Mouse (Mus musculus) c-Kit-positive CD71-positive TER-119-negative erythroid progenitor cells, embryonic 14.5 days (primary cell): ENCODE data around the gene Pnmal1.

ENCODE experiments used
- DNase-seq: peaks from one replicate; pipeline ENCODE4 v3.0.0-alpha.2; 2013; ENCODE audit warnings: low read depth

Gene Pnmal1

DNA sequence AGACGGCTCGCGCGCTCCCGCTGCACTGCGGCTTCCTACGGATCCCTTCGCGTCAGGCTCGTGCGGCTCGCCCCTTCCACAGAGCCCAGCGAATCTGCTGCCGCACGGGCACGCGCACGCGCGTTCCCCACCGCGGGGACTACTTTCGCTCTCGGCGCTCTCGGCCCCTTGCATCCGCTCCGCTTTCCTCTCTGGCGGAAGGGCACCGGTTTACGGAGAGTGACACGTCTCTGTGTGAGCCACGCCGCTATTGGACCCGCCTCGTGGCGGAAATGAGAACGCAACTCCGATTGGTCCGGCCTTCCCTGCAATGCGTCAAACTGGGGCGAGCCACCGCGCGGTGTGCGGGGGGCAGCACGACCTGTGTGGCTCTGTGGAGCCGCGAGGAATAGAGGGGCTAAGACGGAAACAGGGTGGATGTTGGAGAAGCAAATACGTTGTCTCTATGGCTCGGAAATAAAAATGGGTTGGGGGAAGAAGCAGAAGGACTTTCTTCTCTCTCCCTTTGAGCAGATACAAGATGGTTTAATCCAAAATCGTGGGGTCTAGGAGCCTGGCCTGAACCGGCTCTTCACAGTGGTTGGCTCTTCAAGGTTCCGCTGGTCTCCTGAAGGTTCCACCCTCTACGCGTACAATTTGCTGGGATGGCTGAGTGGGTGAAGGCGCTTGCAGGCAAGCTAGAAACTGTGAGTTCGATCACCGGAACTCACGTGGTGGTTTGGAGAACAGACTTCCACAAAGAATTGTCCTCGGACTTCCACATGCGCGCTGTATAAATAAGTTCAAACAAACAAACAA lies 35.2 kb upstream of the Pnmal1 start, which contains the start of gene Calm3:
Calm3 (minus strand) TSS at position 78 of the 798 bp plus-strand sequence.
- peak; percentile 99 for DNase-seq

DNA sequence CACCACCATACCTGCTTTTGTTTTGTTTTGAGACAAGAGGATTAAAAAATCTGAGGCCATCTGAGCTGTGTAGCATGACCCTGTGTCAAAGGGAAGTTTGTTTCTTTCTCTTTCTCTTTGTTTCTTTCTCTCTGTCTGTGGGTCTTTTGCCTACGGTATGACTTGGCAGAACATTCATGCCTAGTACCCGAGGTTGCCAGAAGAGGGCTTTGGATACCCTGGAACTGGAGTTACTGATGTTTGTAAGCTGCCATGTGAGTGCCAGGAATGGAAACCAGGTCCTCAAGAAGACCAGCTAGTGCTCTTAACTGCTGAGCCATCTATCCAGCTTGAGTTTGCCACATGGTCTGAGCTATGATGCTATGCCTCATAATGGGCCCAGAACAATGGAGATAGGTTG lies 31.1 kb upstream of the Pnmal1 start:
- no peak for DNase-seq

DNA sequence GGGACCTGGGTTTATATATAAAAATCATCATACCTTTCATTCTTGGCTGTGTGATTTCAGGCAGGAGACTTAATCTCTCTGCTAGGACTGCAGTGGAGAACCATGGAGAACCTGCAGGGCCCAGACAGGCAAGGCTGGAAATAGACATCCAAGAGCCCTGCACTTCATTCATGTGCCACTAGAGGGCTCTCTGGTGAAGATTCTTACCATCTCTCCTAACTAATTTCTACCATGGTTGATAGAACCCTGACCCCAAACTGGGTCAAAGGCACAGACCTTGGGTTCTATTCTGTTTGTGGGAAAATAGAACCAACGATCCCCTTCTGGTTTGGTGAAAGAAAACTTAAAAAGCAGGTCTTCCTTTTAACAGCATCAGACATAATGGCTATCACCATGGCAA lies 28.6 kb upstream of the Pnmal1 start:
- DNase-seq: no peak

DNA sequence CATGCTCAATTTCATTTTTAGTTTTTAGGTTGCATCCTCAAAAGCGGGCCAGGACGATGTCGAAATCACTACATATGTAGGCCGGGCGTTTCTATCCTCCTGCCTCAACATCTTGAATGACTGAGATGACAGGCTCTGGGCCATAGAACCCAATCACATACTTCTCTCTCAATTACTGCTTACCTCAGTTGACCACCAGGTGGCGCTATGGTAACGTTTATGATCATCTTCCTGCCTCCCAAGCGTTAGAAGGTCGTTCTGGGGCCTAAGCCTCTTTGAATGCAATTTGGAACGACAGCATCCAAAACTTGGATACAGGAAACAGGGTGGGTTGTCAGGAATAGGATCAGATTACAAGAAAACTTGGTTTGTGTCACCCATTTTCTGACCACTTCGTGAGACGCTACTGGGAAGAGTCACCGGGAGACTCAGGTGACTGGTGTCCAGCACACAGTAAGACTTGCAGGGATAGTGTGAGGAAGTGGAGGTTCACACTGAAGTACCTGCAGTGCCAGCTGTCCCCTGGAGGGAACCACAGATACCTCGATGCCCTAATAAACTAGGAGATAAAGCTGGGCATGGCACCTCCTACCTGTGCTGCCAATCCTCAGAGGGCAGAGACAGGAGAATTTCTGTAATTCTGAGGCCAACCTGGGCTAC lies 27.4 kb upstream of the Pnmal1 start:
- peak; percentile 82 for DNase-seq

DNA sequence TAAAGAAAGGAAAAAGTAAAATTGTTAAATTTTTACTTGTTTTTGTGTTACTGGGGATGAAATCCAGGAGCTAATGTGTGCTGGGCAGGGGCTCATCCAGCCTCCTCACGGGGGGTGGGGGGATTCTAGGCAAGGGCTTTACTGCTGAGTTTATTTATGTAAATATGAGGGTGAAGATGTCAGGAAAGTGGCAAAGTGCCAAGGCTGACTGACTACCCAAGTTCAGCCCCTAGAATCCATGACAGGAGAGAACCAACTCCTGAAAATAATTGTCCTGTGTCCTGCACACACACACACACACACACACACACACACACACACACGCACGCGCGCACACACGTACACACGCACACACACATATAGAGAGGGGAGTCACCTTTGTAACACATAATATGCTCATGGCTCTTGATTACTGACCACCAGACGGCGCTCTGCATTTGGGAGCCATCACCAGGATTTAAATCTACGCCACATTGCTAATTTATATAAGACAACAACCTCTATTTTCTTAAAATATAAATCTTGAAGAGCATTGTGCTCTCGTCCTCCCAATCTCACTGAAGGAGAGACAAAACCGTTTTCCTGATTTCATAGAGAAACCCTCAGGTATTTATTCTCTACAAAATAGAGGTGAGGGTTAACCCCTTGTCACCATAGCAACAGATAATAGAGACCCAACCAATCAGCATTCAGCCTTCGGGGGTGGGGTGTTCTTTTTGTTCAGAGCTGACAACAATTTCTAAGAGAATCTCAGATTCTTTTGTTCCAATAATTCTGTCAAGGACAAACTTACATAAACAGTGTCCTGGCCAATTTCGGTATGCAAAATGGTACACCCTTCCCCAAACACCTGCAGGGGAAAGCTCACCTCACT lies 26.5 kb upstream of the Pnmal1 start:
- DNase-seq: no peak

DNA sequence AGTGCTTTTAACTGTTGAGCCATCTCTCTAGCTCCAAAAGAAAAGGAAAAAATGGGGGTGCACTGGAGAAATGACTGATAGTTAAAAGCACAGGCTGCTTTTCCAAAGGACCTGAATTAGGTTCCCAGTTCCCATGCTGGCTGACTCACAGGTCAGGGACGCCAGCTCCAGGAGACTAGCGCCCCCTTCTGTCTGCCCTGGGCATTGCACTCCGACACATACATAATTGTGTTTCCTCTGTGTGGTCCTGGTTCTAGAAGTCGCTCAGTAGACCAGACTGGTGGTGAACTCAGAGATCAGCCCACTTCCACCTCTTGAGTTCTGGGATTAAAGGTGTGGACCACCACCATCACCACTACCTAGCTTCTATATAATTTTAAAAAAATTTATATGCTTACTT lies 22.2 kb upstream of the Pnmal1 start:
- DNase-seq: no peak

DNA sequence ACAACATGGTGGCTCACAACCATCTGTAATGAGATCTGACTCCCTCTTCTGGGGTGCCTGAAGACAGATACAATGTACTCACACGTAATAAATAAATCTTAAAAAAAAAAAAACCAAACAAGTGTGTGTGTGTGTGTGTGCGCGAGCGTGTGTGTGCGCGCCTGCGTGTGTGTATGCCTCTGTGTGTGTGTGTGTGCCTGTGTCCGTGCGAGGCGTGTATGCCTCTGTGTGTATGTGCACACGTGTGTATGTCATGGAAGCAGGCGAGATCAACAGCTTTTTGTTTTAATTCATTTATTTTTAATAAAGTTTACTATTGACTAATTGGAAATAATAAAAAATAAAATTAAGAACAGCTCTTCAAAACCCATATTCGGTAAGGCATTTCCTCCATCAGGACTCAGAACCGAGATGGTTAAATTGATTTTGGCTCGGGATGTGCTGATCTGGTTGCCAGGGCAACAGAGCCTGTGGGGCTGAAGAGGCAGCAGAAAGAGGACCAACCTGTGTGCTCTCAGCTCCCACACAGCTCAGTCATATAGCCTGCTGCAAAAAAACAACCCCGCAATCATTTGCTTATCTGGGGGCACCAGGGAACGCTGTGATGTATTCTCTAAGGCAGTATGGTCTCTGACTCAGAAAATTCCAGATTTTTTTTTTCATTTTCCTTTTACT lies 21.2 kb upstream of the Pnmal1 start:
- no peak for DNase-seq

DNA sequence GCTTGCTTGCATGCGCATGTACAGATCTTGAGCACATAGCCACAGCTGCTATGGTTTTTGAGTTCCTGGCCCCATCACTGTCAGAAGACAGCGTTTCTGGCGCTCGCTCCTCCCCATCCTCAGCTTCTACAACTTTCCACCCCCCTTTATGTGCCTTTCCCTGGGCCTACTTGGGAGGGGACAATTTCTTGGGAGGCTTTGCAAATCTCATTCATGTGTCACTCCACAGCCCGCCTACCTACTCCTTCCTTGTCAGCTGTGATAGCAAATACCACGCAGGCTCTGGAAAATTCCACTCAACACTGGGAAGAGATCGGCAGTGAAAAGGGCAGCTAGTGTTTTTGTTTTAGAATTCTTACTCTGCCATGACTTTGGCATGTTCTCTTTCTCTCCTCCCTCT lies 19.2 kb upstream of the Pnmal1 start:
- no peak for DNase-seq

DNA sequence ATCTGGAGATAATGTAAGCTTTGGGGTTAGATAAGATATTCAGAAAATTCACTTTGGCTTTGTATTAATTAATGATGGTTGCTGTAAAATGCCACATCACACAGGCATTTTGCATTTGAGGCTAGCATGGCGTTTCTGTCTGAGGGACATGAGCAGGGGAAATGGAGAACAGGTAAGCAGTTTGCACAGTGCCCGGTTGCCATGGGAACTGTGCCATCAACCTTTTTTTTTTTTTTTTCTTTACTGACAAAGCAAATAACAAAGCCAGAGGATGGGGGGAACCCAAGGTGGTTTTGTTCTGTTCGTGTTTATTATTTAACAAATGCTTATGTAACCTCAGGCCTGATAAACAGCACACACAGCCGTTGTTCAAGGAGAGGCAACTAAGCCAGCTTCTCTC lies 16.6 kb upstream of the Pnmal1 start:
- DNase-seq: no peak

DNA sequence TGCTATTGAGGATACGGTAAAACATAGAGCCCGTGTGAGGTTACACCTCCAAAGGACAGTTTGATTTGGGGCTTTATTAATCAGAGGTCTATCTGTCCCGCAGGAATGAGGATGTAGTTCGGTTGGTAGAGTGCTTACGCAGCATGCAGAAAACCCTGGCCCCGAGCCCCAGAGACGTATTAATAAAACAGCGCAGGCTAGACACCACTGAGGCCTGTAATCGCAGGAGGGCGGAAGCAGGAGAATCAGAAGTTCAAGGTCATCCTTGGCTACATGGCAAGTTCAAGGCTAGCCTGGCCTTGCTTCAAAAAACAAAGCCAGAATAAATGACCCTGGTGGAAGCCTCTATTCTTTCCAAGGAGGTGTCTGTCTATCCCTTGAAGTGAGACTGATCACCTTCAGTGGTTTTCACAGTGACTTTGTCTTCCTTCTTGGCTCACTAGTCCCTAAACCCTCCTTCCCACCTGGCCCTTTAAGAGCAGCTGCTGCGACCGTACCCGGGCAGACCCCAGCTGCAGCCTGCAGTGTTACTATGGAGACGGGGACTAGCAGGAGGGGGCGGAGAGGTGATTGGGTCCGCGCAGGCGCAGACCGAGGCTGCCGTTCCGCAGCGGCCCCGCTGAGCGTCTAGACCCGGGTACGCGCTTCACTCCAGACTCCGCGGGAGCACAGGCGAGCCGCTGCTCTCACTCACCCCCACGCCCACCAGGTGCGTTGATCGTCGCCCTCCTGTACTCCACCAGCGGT lies 15.2 kb upstream of the Pnmal1 start, which contains the start of gene Pnmal2:
Pnmal2 (plus strand) TSS at position 622 of the 747 bp plus-strand sequence.
- no peak for DNase-seq

DNA sequence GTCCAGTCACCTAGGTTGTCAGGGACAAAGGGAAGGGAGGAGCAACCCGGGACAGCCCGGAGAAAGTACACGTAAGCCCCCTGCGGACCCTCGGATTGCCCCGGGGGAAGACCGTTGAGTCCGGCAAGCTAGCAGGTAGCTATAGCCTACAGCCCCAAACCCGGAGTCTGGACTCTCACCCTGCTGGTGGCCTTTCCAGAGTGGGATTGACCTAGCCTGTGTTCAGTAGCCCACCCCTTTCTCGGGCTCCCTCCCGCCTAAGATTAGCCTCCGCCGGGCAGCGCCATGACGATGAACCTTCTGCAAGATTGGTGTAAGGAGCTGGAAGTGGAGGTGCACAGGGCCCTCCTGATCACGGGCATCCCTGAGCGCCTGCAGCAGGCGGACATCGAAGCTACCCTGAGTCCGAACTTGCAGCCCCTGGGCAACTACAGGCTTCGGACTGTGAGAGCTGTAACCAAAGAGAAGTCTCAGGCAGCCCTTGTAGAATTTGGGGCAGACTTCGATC lies 14.6 kb upstream of the Pnmal1 start:
- no peak for DNase-seq

DNA sequence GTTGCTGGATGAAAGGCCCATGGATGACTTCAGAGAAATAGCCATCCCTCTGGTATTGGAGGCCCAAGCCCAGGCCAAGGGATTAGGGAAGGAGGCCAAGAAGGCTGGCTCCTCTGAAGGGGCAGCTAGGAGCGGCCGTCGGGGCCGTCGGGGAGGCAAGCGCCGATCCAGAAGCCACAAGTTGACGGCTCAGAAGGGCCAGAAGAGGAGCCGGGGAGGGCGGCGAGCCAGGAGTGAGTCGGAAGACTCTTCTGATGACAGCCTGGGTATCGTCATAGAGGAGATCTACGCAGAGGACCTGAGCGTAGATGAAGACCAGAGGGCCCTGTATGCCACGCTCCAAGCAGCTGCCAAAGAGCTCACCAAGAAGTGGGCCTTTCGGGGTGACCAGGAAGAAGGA lies 14.1 kb upstream of the Pnmal1 start:
- no peak for DNase-seq

DNA sequence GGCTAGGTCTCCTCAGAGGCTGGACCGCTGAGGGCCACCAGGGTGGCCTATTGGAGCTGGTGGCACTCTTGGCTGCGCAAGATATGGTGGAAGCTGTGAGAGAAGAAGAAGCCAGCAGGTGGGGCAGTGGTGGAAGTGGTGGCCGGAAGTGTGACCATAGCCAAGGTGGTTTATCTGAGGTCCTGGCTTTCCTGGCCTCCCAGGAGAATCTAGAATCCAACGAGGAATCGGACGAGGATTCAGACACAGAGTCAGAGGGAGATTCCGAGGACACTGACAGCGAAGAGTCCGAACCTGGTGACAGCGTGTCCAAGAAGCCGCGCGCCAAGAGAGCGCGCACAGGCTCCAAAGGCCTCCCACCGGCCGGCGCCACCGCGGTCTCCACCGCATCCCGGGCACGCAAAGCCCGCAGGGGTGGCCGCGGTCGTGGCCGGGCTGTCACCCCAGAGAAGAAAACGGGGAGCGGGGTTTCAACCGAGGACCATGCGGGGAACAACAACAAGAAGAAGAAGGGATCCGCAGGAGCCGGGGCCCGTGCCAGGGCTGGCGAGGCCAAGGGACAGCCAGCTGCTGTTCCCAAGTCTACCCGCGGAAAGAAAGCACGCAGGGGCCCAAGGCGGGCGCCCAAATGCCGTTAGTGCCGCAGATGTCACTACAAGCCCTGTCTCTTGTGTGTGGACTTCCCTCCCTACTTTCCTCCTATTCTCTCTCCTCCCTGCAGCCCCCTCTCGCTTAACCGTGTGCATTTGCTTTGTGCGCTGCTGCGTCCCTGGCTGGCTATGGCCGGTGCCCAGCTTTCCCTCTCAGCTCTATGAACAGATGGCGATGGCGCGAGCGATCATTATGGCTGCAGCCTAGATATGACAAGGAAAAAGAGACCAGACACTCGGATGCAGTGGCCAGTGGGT lies 12.8 kb upstream of the Pnmal1 start:
- no peak for DNase-seq

DNA sequence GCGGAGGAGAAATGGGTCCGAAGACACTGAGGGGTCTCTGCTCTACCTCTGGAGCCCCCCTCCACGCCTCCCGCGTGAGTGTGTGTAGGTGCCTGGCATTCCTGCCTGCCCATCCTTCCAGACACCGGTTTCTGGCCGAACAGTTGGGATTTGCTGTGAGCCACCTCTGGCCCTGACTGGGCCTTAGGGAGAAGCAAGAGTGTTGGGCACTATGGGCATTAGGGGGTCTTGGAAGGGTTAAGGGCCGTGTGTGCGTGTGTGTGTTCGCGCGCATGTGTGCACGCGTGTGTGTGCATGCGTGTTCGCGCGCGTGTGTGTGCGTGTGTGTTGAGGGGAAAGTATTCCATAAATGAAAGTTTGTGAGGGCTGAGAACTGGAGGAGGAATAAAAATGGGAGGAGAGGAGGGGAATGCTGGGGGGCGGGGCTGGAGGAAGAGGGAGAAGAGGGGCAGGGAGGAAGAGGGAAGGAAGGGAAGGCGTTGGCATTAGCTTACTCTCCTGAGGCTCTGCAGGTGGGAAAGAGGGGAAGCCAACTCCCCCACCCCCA lies 12.1 kb upstream of the Pnmal1 start:
- DNase-seq: no peak

DNA sequence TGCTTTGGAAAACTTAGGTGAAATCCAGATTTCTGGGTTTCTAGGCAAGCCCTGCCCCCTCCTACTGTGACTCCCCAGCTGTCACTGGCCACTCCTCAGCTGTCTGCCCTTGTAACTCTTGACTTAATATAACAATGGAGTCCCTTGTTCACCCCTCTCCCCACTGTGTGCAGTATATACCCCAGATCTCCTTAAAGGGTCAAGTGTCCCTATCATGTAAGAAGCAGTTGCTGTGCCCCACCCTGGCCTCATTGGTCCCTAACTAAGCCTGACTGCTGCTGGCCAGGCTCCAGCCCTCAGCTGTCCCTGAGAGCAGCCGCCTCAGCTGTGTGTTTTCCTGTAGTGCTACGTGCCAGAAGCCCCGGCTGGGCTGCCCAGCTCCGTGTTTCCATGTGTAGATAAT lies 11.5 kb upstream of the Pnmal1 start:
- no peak for DNase-seq

DNA sequence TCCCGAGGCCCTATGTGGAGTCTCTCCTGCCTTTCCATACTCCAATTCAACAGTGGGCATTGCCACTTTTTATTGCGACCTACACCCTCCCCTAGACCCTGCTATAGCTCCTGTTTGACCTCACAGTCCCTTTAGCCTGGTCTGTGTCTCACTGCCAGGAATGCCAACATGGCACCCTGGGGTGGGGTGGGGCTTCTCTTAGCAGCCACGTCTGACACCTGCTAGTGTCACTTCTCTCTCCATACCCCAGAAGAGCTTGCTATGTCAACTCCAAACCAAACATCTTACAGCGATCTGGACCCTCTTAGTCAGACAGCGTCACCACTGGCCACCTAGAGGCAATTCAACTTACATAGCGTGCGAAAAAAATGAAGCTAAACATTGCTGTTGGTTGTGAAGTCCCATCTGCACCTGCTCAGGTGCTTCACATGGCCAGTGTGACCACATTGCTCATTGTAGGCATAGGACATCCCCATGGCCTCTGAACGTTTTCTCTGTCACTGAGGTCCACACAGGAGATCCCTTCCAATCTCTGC lies 10.5 kb upstream of the Pnmal1 start:
- no peak for DNase-seq

DNA sequence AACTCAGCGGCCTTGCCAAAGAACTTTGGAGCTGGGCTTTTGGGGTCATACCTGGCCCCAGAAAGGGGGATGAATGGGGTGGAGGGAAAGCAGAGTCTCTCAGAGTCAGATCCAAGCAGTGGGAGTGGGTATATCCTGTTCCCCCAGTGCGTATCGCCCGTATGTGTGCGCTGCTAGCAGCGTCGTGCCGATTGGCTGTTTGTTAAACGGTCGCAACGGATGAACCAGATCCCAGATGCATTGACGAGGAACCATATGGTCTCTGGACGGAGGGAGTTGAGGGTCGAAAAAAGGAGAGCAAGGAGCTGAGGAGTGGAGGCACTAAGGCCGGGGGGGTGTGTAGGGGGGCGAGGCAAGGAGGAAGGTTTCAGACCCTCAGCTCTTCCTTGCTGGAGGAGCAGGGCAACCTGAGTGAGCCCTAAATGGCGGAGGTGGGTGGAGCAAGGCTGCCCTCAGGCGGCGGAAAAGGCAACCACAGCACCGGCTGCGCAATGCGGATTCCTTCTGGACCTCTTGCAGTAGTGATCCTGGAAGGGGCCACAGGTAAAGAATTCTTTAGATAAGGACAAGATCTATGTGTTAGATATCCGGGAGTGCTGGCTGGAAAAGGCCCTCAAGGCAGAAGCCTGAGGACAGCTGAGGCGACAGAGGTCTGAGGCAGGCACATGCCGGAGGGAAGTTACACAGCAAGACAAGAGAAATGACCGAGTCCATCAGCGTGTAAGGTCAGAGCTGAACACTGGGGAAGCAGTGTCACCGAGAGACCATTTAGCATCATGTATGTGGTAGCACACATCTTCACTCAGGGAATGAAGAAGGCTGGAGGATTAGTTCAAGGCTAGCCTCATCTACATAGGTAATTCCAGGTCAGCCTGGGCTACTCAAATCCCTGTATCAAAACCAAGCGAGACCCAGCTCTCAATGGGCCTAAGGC lies 9.3 kb upstream of the Pnmal1 start:
- DNase-seq: no peak
